Mouse (Mus musculus) A20 (cell line): Measurements from ENCODE around the gene Tubgcp6.

Source experiments
- DNase-seq: peaks from one replicate; pipeline ENCODE4 v3.0.0-alpha.2; 2011; ENCODE audit warnings: low read depth, low spot score

Tubgcp6 gene

GRCm38 (mm10) chr15:89141905-89142304 lies 19.0 kb upstream of the Tubgcp6 start:
- DNase-seq: no peak

GRCm38 (mm10) chr15:89141443-89141842 lies 18.5 kb upstream of the Tubgcp6 start:
- no peak for DNase-seq

GRCm38 (mm10) chr15:89140659-89141252 lies 17.8 kb upstream of the Tubgcp6 start, which contains the start of gene Mapk12:
Gene Mapk12, minus strand, starts transcription at chr15:89140703.
- no peak for DNase-seq

- DNase-seq: no peak
Observed at GRCm38 (mm10) chr15:89140048-89140658, 17.2 kb upstream of the Tubgcp6 start.

- no peak for DNase-seq
Observed at GRCm38 (mm10) chr15:89138531-89138930, 15.6 kb upstream of the Tubgcp6 start.

- DNase-seq: no peak
Observed at GRCm38 (mm10) chr15:89138046-89138405, 15.1 kb upstream of the Tubgcp6 start.

GRCm38 (mm10) chr15:89137378-89138045 lies 14.6 kb upstream of the Tubgcp6 start:
- DNase-seq: no peak

GRCm38 (mm10) chr15:89136461-89137155 lies 13.7 kb upstream of the Tubgcp6 start:
- no peak for DNase-seq

GRCm38 (mm10) chr15:89131316-89131715 lies 8.4 kb upstream of the Tubgcp6 start:
- peak; percentile 88 for DNase-seq

- DNase-seq: no peak
Observed at GRCm38 (mm10) chr15:89130245-89130644, 7.3 kb upstream of the Tubgcp6 start.

GRCm38 (mm10) chr15:89128382-89129350 lies 5.8 kb upstream of the Tubgcp6 start, which contains the start of gene Hdac10:
Gene Hdac10, minus strand, starts transcription at chr15:89128700.
- peak; percentile 93 for DNase-seq

GRCm38 (mm10) chr15:89127364-89127940 lies 4.5 kb upstream of the Tubgcp6 start:
- peak; percentile 35 for DNase-seq

- DNase-seq: no peak
Observed at GRCm38 (mm10) chr15:89126622-89127021, 3.7 kb upstream of the Tubgcp6 start.

GRCm38 (mm10) chr15:89125351-89125750 lies 2.4 kb upstream of the Tubgcp6 start:
- no peak for DNase-seq

GRCm38 (mm10) chr15:89124312-89124711 lies 1.4 kb upstream of the Tubgcp6 start:
- no peak for DNase-seq

- DNase-seq: peak; percentile 79
Observed at GRCm38 (mm10) chr15:89123595-89123994, 683 bp upstream of the Tubgcp6 start.

- peak; percentile 36 for DNase-seq
Observed at GRCm38 (mm10) chr15:89118007-89118406, 4.9 kb downstream of the Tubgcp6 start.

GRCm38 (mm10) chr15:89110147-89110546 lies 12.8 kb downstream of the Tubgcp6 start:
- no peak for DNase-seq

GRCm38 (mm10) chr15:89106976-89107375 lies 15.9 kb downstream of the Tubgcp6 start:
- DNase-seq: no peak

- DNase-seq: no peak
Observed at GRCm38 (mm10) chr15:89106073-89106472, 16.8 kb downstream of the Tubgcp6 start.

- DNase-seq: no peak
Observed at GRCm38 (mm10) chr15:89104425-89104824, 18.5 kb downstream of the Tubgcp6 start.
